Mouse (Mus musculus) spleen, adult 2 months (tissue): ENCODE results near the gene Rpp40.
A peak's percentile ranks its signal among the peaks of the same experiment; 100 is the strongest.

ENCODE experiments used
- CTCF ChIP-seq: fragments of 200-500 bp; IDR thresholded peaks from 2 replicates; pipeline ENCODE4 v1.5.1; 2011; ENCODE audit warnings: mild to moderate bottlenecking, inconsistent platforms; ENCODE audit not compliant: insufficient read depth, insufficient read length, insufficient replicate concordance; ENCODE audit errors: extremely low read depth
- POLR2A ChIP-seq: fragments of 200-500 bp; IDR thresholded peaks from 2 replicates; pipeline ENCODE4 v1.6.1; 2011; ENCODE audit warnings: low read depth, low read length, inconsistent platforms

- peak; percentile 77; the same call in 1 of the 2 replicates for TF ChIP-seq CTCF
- no peak for TF ChIP-seq POLR2A
These were observed 19.9 kb downstream of the Rpp40 start for GRCm38 (mm10) chr13:35886121-35886725.
